Mouse (Mus musculus) bone marrow, adult 2 months (tissue): Measurements from ENCODE around the gene Ncbp1.

Experiments used
- CTCF ChIP-seq: fragments of 200-500 bp; IDR thresholded peaks from 2 replicates; pipeline ENCODE4 v1.5.1; 2011; ENCODE audit warnings: low read length, control low read depth; ENCODE audit not compliant: control insufficient read depth, insufficient read depth
- POLR2A ChIP-seq: fragments of 200-500 bp; IDR thresholded peaks from 2 replicates; pipeline ENCODE4 v1.6.1; 2011; ENCODE audit warnings: low read depth, mild to moderate bottlenecking, control low read depth, low read length, borderline replicate concordance; ENCODE audit not compliant: control insufficient read depth

- TF ChIP-seq CTCF (no peak), POLR2A (no peak)
Observed at GRCm38 (mm10) chr4:46171761-46172160, 33.3 kb downstream of the Ncbp1 start.
